Mouse (Mus musculus): ENCODE results near the gene Aldh1l2.
"Not testable (repeated sequence)": the region's sequence is repeated elsewhere in the genome, so short reads cannot be mapped to it uniquely, and the experiment has no call there.

Aldh1l2 gene

DNA sequence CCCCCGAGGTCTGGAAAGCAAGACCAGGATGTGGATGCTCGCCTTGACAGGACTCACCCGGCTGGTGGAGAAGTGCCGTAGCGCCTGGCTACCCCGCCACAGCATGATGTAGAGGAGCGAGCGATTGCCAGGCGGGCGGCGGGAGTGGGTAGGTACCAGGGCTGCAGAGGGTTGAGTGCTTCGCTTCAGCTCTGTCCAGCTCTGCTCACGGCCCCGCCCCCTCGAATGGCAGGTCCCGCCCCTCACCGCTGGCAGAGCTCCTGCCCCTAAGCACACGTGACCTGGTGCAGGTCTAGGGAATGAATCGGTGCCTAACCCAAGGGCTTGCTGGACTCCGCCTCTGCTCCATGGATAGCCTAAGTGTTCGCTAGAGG, at the start of gene Aldh1l2:
Gene Aldh1l2, minus strand, starts transcription at position 231 of the 374 bp plus-strand sequence.
- peak; percentile 90 for DNase-seq (ENCODE audit: low spot score)

GRCm38 (mm10) chr10:83565449-83566441, 31.8 kb upstream of the Aldh1l2 start:
- DNase-seq (ENCODE audit: low spot score), result no peak

DNA sequence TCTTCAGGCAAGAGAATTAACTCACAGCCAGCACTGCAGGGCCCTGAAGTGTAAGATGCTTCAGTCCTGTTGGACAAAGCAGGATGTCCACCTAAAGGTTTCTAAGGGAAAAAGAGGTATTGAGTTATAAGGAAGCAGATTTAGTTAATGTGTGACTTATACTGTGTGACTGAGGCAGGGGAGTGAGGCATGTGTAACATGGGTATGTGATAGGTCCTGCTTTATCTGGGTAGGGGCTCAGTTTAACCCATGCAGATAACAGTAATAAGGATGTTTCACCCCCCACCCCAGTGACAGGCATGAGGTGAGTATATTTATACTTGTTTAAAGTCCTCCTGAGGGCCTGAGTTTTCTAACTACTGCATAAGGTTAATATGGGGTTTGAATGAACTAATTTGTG, 29.1 kb upstream of the Aldh1l2 start:
- no peak for DNase-seq (ENCODE audit: low spot score)

DNA sequence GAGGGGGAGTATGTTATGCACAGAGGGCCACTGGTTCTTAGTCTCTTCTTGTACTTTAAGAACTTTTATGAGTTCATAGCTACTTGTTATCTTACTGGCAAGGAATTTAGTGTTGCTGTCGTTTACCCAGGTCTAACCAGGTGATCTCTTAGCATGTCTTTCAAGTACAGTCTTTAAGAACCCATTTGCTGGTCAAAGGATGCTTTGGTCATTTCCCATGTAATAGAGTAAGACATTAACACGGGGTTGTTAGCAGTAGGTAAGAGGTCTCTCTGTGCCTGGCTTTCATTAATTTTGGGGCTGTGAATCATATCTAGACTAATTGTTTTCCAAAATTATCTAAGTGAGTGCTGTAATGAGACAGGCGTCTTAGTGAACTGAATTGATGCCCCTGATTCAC, 11.4 kb upstream of the Aldh1l2 start:
- DNase-seq (ENCODE audit: low spot score), result no peak

- DNase-seq (ENCODE audit: low spot score), result peak; percentile 68
Measured at GRCm38 (mm10) chr10:83544103-83544479, 10.2 kb upstream of the Aldh1l2 start.

GRCm38 (mm10) chr10:83543439-83544102, 9.6 kb upstream of the Aldh1l2 start, which contains the start of gene Washc4:
Washc4 (plus strand) TSS chr10:83543752.
- DNase-seq (ENCODE audit: low spot score), result peak; percentile 94

DNA sequence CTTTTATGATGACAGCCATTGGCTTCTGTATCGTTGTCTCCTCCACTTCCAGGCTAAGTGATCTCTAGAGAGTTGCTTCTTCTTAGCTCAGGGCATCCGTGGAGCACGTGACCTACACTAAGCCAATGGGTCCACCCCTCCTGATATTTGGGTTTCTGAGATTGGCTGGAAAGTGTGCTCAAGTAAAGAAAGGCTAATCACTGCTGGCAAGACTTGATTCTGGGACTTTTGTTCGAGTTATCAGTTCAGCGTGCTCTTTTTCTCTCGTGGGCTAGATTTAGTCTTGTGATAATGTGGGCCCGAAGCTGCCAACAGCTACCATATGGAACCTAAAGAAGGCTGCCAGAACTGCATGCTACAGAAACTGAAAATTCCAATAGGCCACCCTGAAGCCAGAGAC, 8.3 kb upstream of the Aldh1l2 start:
- no peak for DNase-seq (ENCODE audit: low spot score)

GRCm38 (mm10) chr10:83540092-83540491, 6.2 kb upstream of the Aldh1l2 start:
- DNase-seq (ENCODE audit: low spot score), result no peak

GRCm38 (mm10) chr10:83539311-83539980, 5.5 kb upstream of the Aldh1l2 start:
- no peak for DNase-seq (ENCODE audit: low spot score)

DNA sequence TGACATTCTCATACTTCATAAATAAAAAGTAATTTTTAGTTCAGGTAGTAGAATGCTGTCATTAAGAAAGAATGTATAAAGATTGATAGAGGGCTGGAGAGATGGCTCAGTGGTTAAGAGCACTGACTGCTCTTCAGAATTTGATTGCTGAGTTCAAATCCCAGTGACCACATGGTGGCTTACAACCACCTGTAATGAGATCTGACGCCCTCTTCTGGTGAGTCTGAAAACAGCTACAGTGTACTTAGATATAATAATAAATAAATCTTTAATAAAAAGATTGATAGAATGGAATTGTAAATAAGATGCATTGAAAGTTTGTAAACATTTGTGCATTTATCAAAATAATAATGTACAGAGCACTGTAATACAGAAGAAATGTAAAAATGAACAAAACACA, 2.5 kb upstream of the Aldh1l2 start:
- DNase-seq (ENCODE audit: low spot score), result no peak

- peak; percentile 42 for DNase-seq (ENCODE audit: low spot score)
Measured at GRCm38 (mm10) chr10:83533258-83533909, 556 bp downstream of the Aldh1l2 start.

DNA sequence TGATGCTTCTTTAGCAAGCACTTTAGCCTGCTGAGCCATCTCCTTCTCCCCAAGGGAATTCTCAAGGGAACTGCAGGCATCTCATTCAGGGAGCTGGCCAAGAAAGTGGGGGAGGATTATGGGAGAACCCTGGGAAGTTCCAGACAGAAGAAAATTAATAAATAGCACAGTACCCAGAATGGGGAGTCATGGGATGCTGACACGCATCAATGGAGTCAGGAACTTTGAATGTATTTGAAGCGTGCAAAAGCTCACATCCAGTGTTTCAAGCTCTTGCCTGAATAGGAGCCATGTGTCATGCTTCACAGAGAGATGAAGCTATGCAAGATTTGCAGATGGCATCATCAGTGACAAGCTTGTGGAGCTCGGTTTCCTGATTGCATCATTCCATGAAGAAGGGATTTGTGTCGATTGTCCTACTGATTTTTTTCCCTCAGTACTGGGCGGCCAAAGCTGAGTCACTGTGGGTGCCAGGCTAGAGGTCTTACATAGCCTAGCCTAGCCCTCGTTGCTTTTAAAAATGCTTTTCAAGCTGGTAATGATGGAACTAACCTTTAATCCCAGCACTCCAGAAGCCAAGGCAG, 3.5 kb downstream of the Aldh1l2 start:
- DNase-seq (ENCODE audit: low spot score), result no peak

- not testable (repeated sequence) for DNase-seq (ENCODE audit: low spot score)
Measured at GRCm38 (mm10) chr10:83524238-83524637, 9.7 kb downstream of the Aldh1l2 start.

GRCm38 (mm10) chr10:83520990-83521389, 12.9 kb downstream of the Aldh1l2 start:
- DNase-seq (ENCODE audit: low spot score), result no peak

- DNase-seq (ENCODE audit: low spot score), result no peak
Measured at GRCm38 (mm10) chr10:83513736-83514135, 20.2 kb downstream of the Aldh1l2 start.

DNA sequence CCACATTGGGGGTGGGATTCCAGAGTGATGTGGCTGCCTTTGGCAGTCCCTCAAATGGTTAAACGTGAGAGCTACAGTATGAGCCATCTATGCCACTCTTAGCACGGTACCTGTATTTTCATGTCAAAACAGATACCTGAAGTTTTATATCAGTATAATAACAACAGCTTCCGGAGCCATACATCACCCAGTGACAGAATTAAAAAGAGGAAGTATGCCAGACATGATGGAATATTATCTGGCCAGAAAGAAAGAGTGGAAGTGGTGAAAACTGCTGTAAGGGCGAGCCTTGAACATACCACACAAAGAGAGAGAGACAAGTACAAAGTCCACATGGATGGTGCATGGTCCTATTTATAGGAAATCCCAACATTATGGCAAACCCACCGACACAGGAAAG, 22.6 kb downstream of the Aldh1l2 start:
- no peak for DNase-seq (ENCODE audit: low spot score)

GRCm38 (mm10) chr10:83508962-83509660, 24.8 kb downstream of the Aldh1l2 start:
- DNase-seq (ENCODE audit: low spot score), result peak; percentile 8

- DNase-seq (ENCODE audit: low spot score), result no peak
Measured at GRCm38 (mm10) chr10:83497321-83497720, 36.6 kb downstream of the Aldh1l2 start.

DNA sequence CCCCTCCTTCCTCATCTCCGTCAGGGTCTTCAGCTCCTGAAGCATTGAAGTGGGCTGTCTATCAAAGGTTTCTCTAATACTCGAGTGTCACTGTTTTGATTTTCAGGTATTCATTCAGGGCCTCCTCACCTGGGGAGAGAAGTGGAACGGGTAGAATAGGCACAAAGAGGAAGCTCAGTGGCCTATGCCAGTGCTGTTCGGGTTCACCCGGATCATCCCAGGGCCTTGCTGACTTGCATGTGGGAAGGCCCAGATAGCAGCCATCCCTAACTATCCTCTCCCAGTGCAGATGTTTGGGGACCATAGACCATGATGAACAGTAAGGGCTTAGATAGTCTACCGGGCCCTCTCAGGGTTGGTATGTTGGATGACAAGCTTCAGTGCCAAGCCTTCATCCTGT, 43.4 kb downstream of the Aldh1l2 start:
- no peak for DNase-seq (ENCODE audit: low spot score)

GRCm38 (mm10) chr10:83477286-83477685, 56.7 kb downstream of the Aldh1l2 start:
- no peak for DNase-seq (ENCODE audit: low spot score)

GRCm38 (mm10) chr10:83475226-83475625, 58.7 kb downstream of the Aldh1l2 start:
- DNase-seq (ENCODE audit: low spot score), result no peak

Measured in embryo, embryonic 10.5 days (tissue).